Mouse (Mus musculus): ENCODE data around the gene Gm21974. TPM values are rescaled to one million over a fixed set of nuclear protein-coding genes. Genes with fewer than 3 reads are reported as not detected.
"Not testable (repeated sequence)": the region's sequence is repeated elsewhere in the genome, so short reads cannot be mapped to it uniquely, and the experiment has no call there.

Gm21974 gene
- total RNA-seq, 2 experiments from 2014 or later: not detected

DNA sequence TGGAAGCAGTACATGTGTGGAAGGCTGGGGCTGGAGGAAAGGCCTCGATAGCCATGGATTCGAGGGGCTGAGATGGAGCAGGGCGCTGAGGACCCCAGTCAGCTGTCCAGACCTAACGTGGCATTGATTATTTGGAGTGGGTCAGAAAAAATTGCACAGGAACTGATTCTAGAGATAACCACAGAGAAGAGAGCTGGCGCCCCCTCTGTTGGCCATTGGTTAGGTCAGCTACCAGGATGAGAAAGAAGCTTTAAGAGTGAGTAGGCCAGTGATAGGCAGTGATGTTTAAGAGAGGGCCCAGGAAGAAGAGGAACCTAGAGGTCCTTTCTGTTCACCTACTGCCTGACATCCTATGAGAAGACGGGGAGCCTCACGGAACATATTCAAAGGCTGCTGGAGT lies 24.0 kb upstream of the Gm21974 start:
- DNase-seq (ENCODE audit: low spot score): no peak
- intact Hi-C loops (cut with DNase I): no loop called here

DNA sequence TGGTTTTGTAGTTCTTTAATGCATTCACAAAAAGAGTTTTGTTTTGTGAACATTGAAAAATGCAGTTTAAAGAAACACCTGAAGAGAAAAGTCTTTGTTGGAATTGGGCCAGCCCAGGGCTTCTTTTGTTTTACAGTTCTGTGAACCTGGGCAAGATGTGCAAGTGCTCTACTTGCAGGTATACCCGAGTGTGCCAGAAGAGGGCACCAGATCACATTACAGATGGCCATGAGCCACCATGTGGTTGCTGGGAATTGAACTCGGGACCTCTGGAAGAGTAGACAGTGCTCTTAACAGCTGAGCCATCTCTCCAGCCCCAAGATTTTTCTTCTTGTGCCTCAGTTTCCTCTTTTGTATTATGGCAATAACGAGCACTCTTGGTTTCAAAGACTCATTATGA lies 22.9 kb upstream of the Gm21974 start:
- intact Hi-C loops (cut with DNase I): no loop called here
- no peak for DNase-seq (ENCODE audit: low spot score)

DNA sequence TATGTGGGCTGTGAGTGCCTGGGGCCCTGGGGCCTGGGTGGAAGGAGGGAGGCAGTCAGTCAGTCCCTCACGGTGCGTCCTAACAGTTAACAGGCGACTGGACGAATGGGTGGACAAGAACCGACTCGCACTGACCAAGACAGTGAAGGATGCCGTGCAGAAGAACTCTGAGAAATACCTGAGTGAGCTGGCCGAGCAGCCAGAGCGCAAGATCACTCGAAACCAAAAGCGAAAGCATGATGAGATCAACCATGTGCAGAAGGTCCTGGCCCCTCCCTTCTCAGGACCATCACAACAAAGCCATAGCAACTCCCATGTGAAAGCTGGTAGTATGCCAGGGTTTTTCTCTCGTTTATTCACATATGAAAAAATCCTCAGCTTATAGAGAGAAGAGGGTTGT lies 20.0 kb upstream of the Gm21974 start:
- intact Hi-C loops (cut with DNase I): no loop called here
- DNase-seq (ENCODE audit: low spot score): no peak

DNA sequence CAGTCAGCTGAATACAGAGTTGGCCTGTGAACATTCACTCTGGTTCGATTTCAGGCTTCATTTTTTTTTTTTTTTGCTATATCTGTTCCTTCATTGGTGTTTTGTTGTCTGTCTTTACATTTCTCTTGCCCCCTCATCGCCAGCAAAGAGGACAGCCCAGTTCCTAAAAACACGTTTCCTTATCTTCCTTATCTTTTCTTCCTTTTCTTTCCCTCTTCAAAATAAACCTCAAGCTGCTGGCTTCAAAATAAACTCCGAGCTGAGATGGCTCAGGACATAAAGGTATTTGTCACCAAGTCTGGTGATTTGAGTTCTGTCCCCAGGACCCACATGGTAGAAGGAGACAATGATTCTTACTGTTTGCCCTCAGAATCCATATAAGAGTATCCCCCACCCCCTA lies 17.7 kb upstream of the Gm21974 start:
- intact Hi-C loops (cut with DNase I): no loop called here
- DNase-seq (ENCODE audit: low spot score): no peak

DNA sequence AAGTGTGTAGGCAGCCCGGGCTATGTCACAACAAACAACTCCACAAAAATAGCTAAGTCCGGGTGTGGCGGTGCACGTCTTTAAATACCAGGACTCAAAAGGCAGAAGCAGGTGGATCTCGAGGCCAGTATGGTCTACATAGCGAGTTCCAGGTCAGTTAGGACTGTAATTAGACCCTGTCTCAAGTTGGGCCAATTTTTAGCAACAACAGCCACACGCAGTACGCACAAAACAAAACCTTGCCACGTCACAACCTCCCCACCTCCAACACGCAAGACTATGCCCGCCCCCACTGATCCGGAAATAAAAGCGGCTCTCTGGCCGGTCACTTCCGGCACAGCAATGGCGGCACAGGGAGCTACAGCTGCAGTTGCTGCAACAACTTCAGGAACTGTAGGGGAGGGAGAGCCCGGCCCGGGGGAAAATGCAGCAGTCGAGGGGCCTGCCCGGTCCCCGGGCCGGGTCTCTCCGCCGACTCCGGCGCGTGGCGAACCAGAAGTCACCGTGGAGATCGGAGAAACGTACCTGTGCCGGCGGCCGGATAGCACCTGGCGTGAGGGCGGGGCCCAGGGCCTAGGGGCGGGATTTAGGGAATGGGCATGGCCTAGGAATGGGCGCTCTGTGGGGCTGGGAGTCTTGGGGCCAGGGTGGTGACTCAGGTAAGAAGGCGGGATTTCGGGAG lies 17.1 kb upstream of the Gm21974 start, which contains the start of gene Kat8:
Gene Kat8 (plus strand): TSS at position 327 of the 682 bp plus-strand sequence.
- intact Hi-C loops (cut with DNase I): no loop called here
- peak; percentile 74 for DNase-seq (ENCODE audit: low spot score)

DNA sequence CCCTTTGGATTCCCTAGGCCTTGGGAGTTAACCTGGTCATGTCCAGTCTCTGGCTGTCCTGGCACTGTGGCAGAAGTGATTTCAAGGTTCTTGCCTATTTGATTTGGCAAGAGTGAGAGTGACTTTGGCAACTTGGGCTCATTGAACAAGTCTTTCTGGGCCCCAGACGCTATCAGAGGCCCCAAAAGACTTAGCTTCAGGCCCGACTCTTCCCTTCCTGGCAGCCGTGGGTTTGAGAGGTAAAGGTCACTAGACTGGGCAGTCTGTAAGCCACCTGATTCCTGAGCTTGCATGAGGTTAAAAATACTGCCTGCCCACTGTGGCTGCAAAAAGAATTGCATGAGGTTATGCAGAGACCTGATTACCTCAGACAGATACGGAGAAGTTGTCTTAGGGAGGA lies 13.4 kb upstream of the Gm21974 start:
- DNase-seq (ENCODE audit: low spot score): no peak
- intact Hi-C loops (cut with DNase I): no loop called here

DNA sequence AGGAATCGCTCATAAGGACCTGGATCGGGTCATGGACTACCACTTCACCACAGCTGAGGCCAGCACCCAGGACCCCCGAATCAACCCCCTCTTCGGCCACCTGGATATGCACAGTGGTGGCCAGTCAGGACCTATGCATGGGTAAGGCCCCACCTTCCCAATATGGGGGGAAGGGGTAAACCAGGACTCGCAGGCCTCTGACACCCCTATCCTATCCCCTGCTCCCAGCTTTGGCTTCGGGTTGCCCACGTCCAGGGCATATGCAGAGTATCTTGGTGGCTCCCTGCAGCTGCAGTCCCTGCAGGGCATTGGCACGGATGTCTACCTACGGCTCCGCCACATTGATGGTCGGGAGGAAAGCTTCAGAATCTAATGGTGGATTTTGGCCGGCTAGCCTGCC lies 12.7 kb upstream of the Gm21974 start:
- intact Hi-C loops (cut with DNase I): no loop called here

DNA sequence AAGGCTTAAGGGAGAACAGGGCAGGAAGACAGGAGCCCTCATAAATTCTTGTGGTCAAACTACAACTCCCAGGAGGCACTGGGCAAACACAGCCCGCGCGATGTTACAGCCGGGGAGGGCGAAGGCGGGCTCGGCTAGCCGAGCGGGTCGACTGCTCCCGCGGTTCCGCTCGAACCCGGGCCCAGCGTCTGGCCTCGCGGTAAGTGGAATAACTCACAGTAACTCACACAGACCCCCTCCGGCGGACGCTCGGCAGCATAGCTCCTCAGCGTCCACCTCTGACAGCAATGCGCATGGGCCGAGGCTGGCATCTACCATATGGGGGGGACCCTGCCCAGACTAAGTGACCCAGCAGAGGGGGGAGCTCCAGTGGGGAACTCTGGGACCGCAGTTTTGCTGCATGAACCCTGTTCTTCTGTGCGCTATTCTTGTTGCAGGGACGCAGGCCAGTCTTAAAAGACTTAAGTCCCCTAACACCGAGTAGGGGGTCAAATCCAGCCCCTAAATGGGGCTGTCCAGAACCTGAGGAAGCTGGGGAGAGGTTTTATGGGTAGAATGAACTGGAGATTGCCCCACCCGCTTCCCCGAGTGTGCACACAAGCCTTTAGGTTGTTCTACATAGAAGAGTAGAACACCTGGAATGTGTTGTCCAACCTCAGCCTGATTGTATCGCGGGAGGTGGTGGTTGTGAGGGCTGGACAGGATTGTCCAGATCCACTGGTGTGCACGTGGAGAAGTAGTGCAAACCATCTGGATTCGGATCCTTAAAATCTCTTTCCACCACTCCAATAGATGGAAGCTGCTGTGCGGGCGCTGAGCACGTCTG lies 8.9 kb upstream of the Gm21974 start, which contains the start of gene Bckdk:
Gene Bckdk (plus strand): TSS at position 112 of the 826 bp plus-strand sequence.
- intact Hi-C loops (cut with DNase I): no loop called here
- DNase-seq (ENCODE audit: low spot score): peak; percentile 62

More for the DNA sequence above, 12.7 kb upstream of the Gm21974 start:
- no peak for DNase-seq (ENCODE audit: low spot score)

DNA sequence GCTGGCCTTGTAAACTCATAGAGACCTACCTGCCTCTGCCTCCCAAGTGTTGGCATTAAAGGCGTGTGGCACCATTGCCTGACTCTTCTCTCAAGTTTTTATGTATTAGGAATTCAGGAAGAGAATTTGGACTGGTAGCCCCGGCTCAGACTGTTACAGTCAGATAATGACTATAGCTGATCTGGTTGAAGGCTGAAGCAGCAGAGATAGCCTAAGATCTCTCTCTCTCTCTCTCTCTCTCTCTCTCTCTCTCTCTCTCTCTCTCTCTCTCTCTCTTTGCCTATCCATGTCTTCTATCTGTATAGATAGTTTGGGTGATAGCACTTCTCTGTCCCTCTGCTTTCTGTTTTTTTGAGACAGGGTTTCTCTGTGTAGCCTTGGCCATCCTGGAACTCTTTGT lies 6.5 kb upstream of the Gm21974 start:
- intact Hi-C loops (cut with DNase I): no loop called here
- DNase-seq (ENCODE audit: low spot score): no peak

DNA sequence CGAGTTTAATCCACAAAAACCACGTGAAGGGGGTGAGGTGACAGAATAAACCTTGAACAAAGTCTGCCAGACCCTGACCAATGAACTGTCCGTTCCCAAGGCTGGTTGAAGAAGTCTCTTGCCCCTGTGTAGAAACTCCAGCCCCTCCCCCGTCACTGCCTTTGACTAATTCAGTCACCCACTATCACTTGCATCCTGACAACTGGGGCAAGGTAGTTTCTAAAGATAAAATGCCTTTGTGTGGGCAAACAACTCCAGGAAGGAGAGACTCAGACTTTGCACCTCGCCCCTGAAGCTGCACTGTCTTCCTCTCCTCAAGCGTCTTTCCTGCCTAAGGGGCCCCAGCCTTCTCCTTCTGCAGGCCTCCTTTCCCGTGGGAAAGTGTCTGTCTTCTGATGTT lies 4.7 kb upstream of the Gm21974 start:
- DNase-seq (ENCODE audit: low spot score): no peak
- intact Hi-C loops (cut with DNase I): no loop called here

DNA sequence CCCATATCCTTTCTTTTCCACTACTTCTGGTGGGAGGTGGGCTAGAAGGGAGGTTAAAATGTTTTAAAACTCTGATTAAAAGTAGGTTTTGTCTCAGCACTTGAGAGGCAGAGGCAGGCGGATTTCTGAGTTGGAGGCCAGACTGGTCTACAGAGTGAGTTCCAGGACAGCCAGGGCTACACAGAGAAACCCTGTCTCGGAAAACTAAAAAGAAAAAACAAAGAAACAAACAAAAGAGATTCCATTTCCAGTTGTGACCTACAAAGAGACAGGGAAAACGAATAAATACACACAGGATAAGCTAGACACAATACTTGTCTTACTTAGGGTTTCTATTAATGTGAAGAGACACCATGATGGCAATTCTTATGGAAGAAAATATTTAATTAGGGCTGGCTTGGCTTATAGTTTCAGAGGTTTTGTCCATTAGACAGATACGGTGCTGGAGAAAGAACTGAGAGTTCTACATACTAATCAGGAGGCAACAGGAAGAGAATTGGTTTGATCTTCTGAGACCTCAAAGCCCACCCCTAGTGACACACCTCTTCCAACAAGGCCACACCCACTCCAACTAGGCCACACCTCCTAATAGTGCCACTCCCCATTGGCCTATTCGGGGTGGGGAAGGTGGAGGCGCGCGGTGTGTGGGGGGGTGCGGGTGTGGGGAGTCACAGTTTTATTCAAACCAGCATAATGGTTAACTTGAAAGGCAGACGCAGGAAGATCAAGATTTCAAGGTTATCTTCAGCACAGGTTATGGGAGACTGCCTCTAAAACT lies 3.1 kb upstream of the Gm21974 start:
- intact Hi-C loops (cut with DNase I): no loop called here
- no peak for DNase-seq (ENCODE audit: low spot score)

DNA sequence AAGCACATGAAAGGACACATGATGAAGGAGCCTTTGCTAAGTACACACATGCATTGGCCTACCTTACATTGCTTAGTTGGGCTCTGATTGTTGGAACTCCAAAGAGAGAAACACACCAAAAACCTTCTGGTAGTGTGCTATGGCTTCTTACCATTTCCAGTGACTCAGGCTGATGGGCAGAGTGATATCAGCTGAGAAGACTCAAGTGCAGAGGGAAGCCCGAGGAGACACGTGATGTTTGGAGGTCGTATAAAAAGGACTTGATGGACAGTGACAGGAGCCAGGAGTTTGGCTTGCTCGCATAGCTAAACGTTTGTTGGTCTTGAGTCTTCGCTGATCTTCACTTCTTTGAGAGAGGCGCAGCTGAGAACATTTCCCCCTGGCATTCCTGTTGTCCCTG lies 2.3 kb upstream of the Gm21974 start:
- intact Hi-C loops (cut with DNase I): no loop called here
- no peak for DNase-seq (ENCODE audit: low spot score)

DNA sequence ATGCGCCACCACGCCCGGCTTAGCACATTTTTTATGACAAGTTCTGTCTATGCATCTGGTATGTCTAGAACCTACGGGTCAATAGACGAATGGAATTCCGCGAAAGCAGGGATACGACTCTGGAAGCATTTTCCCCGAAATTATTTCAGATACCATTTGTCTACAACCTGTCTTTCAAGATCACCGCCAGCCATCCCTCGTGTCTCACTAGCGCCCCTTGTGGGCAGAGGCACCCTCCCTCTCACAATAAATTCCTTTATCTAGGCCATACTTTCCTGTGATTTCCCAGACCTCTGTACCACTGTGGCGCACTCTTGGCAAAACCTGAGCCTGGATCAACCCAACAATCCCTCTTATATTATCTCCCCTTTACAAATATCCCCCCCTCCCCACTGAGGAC lies 1.1 kb upstream of the Gm21974 start:
- intact Hi-C loops (cut with DNase I): no loop called here
- no peak for DNase-seq (ENCODE audit: low spot score)

DNA sequence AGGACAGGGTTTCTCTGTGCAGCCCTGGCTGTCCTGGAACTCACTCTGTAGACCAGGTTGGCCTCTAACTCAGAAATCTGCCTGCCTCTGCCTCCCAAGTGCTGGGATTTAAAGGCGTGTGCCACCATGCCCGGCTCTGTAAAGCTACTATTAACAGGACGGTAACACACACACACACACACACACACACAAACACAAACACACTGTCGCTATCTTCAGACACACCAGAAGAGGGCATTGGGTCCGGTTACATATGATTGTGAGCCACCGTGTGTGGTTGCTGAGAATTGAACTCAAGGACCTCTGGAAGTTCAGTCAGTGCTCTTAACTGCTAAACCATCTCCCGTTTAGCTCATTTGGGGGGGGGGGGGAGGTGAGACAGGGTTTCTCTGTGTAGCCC lies 637 bp upstream of the Gm21974 start:
- intact Hi-C loops (cut with DNase I); DNase-seq (ENCODE audit: low spot score): not testable (repeated sequence)

DNA sequence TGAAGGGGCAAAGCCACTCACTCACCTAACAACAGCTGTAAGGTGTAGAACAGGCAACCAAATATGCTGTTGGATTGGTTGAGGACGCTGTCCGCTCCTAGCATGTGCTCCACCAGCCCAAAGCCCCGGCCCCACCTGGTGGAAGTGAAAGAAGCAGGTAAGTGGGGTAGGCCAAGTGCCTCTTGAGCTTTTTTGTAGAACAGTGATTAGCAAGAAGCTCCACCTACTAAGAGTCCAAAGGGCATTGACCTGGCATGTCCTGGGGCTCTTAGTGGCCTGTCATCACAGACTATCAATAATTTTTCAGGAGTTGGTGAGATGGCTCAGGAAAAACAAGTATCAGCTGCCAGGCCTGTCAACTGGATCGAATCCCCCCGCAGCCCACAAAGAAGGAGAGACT lies 774 bp downstream of the Gm21974 start:
- intact Hi-C loops (cut with DNase I): loop anchor here (5.0 kb wide), 1 partner anchor 92 kb away; the partner anchor contains the start of gene Hsd3b7
- no peak for DNase-seq (ENCODE audit: low spot score)

DNA sequence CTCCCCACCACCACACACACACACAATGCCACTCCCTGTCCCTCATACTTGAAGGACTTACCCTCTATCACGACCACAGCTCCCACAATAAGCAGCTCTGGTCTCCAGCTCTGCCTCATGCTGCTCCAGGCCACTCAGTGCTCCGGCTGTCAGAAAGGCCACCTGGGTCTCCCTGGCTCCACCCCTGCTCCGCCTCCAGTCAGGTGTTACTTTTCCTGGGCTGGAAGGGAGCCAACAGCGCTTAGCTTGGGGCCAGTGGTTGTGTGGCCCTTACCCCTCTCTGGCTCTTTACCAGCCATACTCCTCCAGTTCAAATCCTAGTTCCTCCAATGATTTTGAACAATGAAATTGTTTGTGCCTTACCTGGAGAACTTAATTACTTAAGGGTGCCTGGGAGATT lies 4.5 kb downstream of the Gm21974 start, which contains the start of gene Prss53:
Gene Prss53 (minus strand): TSS at position 173 of the 400 bp plus-strand sequence.
- DNase-seq (ENCODE audit: low spot score): no peak
- intact Hi-C loops (cut with DNase I): loop anchor here (5.0 kb wide), 1 partner anchor 88 kb away; the partner anchor contains the start of gene Hsd3b7

DNA sequence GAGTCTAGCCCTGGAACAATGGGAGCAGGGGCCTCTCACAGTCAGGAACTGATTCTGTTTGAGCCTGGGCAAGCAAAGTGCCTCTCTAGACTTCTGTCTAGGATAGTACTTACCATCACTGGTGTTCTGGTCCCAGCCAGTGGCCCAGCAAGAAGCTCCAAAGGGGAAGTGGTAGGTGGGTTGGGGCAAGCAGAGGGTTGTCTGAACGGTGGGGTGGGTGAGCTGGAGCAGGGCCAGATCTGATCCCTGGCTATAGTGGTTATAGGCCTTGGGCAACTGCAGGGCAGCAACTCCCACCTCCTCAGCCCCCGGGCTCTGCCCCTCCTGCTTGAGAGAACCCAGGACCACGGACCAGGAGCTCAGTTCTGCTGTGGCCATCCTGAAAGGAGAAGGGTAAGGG lies 6.4 kb downstream of the Gm21974 start:
- DNase-seq (ENCODE audit: low spot score): no peak
- intact Hi-C loops (cut with DNase I): no loop called here

DNA sequence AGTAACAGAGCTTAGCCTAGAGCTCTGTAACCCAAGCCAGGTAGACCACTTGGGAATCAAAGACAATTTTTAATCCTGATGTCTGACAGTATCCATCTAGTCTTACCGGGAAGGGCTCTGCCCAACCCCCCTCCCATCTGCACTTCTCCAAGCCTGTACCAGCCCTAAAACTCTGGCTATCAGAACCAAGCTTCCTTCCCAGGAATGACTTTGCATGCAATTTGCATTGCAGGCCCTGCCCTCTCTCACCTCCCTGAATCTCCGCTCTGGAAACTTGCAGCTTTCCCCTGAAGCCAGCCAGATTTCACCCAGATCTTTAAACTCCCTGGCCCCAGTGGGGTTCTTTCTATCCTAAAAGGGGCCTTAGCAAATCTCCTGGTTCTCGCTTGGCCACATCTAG lies 7.5 kb downstream of the Gm21974 start:
- intact Hi-C loops (cut with DNase I): no loop called here
- DNase-seq (ENCODE audit: low spot score): no peak

DNA sequence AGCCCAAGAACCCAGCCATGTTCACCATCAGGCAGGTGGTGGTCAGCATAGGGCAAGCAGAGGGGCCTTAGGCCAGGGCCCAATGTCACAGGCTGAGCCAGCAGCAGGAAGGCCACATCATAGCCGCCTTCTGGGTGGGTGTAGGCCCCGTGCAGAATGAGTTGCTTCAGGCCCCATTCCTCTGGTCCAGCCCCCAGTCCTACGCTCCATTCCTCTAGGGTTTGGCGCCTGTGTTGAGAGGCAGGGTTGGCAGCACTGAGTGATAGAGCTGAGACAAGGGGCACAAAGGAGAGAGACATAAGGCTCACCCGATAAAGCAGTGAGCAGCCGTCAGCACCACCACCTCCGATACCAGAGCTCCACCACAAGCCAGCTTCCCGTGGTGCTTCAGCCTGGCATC lies 8.1 kb downstream of the Gm21974 start:
- intact Hi-C loops (cut with DNase I): no loop called here
- no peak for DNase-seq (ENCODE audit: low spot score)

DNA sequence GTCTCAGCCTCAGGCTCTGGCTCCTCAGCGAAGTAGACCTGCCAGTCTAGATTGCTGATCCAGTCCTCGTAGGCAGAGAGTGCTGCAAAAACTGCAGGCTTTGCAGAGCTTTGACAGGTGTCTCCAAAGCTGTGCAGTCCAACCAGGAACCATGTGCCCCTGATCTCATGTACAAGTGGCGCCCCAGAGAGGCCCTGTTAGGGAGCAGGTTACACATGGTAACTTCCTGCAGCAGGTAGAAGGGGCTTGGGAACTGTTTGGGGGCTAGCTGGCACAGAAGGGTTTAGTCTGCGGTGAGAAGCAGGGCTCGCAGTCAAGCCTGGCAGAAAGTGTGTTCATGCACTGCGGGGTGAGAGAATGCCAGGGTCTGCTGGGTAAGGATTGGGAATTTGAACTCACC lies 8.7 kb downstream of the Gm21974 start:
- no peak for DNase-seq (ENCODE audit: low spot score)
- intact Hi-C loops (cut with DNase I): no loop called here
